Mouse (Mus musculus) neural tube, embryonic 11.5 days (tissue): ENCODE results near the gene Gpr27. TPM values are rescaled to one million over a fixed set of nuclear protein-coding genes. Genes with fewer than 3 reads are reported as not detected.
A peak's percentile ranks its signal among the peaks of the same experiment; 100 is the strongest.

Experiments
- ATAC-seq: fragments of 200-750 bp; cut with Nextera tagmentation; 2 replicates; pipeline ENCODE4 v1.8.0; 2017; ENCODE audit warnings: moderate number of reproducible peaks, mild to moderate bottlenecking, moderate TSS enrichment, moderate library complexity; ENCODE audit not compliant: insufficient read depth, low FRiP score, low TSS enrichment
- DNase-seq: peaks from one replicate; pipeline ENCODE4 v3.0.0-alpha.2; 2015; ENCODE audit warnings: low spot score
- H3K27ac ChIP-seq: fragments of 300-500 bp; sonication (generic); 2 replicates; pipeline ENCODE4 v1.5.1; 2014; ENCODE audit warnings: low read depth, mild to moderate bottlenecking, low read length
- H3K27me3 ChIP-seq: fragments of 300-500 bp; sonication (generic); 2 replicates; pipeline ENCODE4 v1.6.1; 2014; ENCODE audit warnings: mild to moderate bottlenecking, low read length, mixed read lengths; ENCODE audit not compliant: control insufficient read depth, insufficient read depth
- H3K36me3 ChIP-seq: fragments of 300-500 bp; sonication (generic); 2 replicates; pipeline ENCODE4 v1.6.1; 2014; ENCODE audit warnings: mild to moderate bottlenecking, low read length, moderate library complexity, mixed read lengths; ENCODE audit not compliant: control insufficient read depth, insufficient read depth
- H3K4me1 ChIP-seq: fragments of 300-500 bp; sonication (generic); 2 replicates; pipeline ENCODE4 v1.6.1; 2014; ENCODE audit warnings: low read length, mixed read lengths; ENCODE audit not compliant: control insufficient read depth, insufficient read depth
- H3K4me2 ChIP-seq: fragments of 300-500 bp; sonication (generic); 2 replicates; pipeline ENCODE4 v1.6.1; 2014; ENCODE audit warnings: low read depth, mild to moderate bottlenecking, moderate library complexity
- H3K4me3 ChIP-seq: fragments of 300-500 bp; sonication (generic); 2 replicates; pipeline ENCODE4 v1.5.1; 2014; ENCODE audit warnings: low read depth, low read length
- H3K9ac ChIP-seq: fragments of 300-500 bp; sonication (generic); 2 replicates; pipeline ENCODE4 v1.6.1; 2014; ENCODE audit warnings: mild to moderate bottlenecking, low read length
- H3K9me3 ChIP-seq: fragments of 300-500 bp; sonication (generic); 2 replicates; pipeline ENCODE4 v1.6.1; 2016; ENCODE audit warnings: low read length; ENCODE audit not compliant: control insufficient read depth
- WGBS: fragments of 180-500 bp; shearing (Covaris S2); extraction: QIAGEN DNeasy Blood & Tissue Kit; methylation state at CpG from one replicate; pipeline ENCODE4 v1.1.7; 2014; 5-methylcytosine and 5-hydroxymethylcytosine counted together
- polyA plus RNA-seq: library from polyadenylated mRNA; unstranded; fragments of >200 nt; fragmentation: Nextera tagmentation; extraction: Ambion mirVana; gene quantifications from 2 replicates; pipeline ENCODE4 v1.2.1, GENCODE M21; 2014

Gene Gpr27
- polyA plus RNA-seq, 1 experiment from 2014 or later = 3.7 TPM

GRCm38 (mm10) chr6:99669481-99670325, 22.8 kb upstream of the Gpr27 start:
- no peak overlapping the region for H3K27ac ChIP-seq
- WGBS = 22% methylated on average over 5 of the region's 5 CpGs
- H3K27me3 ChIP-seq = no peaks in the 10 kb centered on the region
- peak; percentile 56; the same call in 1 of the 2 replicates for ATAC-seq
- no peaks in the 10 kb centered on the region for H3K36me3 ChIP-seq
- H3K9me3 ChIP-seq = no peaks in the 10 kb centered on the region
- H3K4me1 ChIP-seq = peaks cover 15% of the 10 kb centered on the region
- no peak overlapping the region for H3K9ac ChIP-seq
- H3K4me2 ChIP-seq = no peak overlapping the region
- H3K4me3 ChIP-seq = no peak overlapping the region
- peak; percentile 63 for DNase-seq

GRCm38 (mm10) chr6:99670481-99671119, 21.9 kb upstream of the Gpr27 start:
- no peak overlapping the region for H3K27ac ChIP-seq
- no peaks in the 10 kb centered on the region for H3K9me3 ChIP-seq
- H3K36me3 ChIP-seq = no peaks in the 10 kb centered on the region
- no peak overlapping the region for H3K4me3 ChIP-seq
- ATAC-seq (no peak), DNase-seq (peak; percentile 52)
- no peaks in the 10 kb centered on the region for H3K27me3 ChIP-seq
- H3K4me1 ChIP-seq = peaks cover 15% of the 10 kb centered on the region
- H3K9ac ChIP-seq = no peak overlapping the region
- H3K4me2 ChIP-seq = no peak overlapping the region
- WGBS = 77% methylated on average over 7 of the region's 7 CpGs

- DNase-seq (no peak), ATAC-seq (no peak)
- Histone ChIP-seq H3K4me2 (no peak overlapping the region), H3K9me3 (no peaks in the 10 kb centered on the region), H3K36me3 (no peaks in the 10 kb centered on the region), H3K4me1 (peaks cover 10% of the 10 kb centered on the region), H3K9ac (no peak overlapping the region), H3K27me3 (no peaks in the 10 kb centered on the region), H3K27ac (no peak overlapping the region), H3K4me3 (no peak overlapping the region)
- WGBS = 61% methylated on average over 3 of the region's 3 CpGs
Observed at GRCm38 (mm10) chr6:99671768-99672167, 20.7 kb upstream of the Gpr27 start.

GRCm38 (mm10) chr6:99674482-99674881, 18.0 kb upstream of the Gpr27 start:
- Histone ChIP-seq H3K36me3 (no peaks in the 10 kb centered on the region), H3K4me3 (no peak overlapping the region)
- WGBS = 86% methylated on average over 4 of the region's 4 CpGs

GRCm38 (mm10) chr6:99677325-99677724, 15.2 kb upstream of the Gpr27 start:
- ATAC-seq (no peak), DNase-seq (no peak)
- no peak overlapping the region for H3K27ac ChIP-seq
- no peaks in the 10 kb centered on the region for H3K27me3 ChIP-seq
- no peaks in the 10 kb centered on the region for H3K9me3 ChIP-seq
- H3K4me2 ChIP-seq = no peak overlapping the region
- WGBS = 91% methylated on average over 8 of the region's 8 CpGs
- no peak overlapping the region for H3K9ac ChIP-seq
- no peak overlapping the region for H3K4me3 ChIP-seq
- H3K4me1 ChIP-seq = no peaks in the 10 kb centered on the region
- no peaks in the 10 kb centered on the region for H3K36me3 ChIP-seq

More at GRCm38 (mm10) chr6:99674482-99674881, 18.0 kb upstream of the Gpr27 start:
- no peak for DNase-seq
- H3K9me3 ChIP-seq = no peaks in the 10 kb centered on the region
- peaks cover 3% of the 10 kb centered on the region for H3K4me1 ChIP-seq
- H3K4me2 ChIP-seq = no peak overlapping the region
- no peak for ATAC-seq
- H3K9ac ChIP-seq = no peak overlapping the region
- no peaks in the 10 kb centered on the region for H3K27me3 ChIP-seq
- no peak overlapping the region for H3K27ac ChIP-seq

- H3K27me3 ChIP-seq = no peaks in the 10 kb centered on the region
- DNase-seq (no peak), ATAC-seq (no peak)
- no peak overlapping the region for H3K4me2 ChIP-seq
- no peaks in the 10 kb centered on the region for H3K36me3 ChIP-seq
- no peak overlapping the region for H3K4me3 ChIP-seq
- no peaks in the 10 kb centered on the region for H3K9me3 ChIP-seq
- H3K27ac ChIP-seq = no peak overlapping the region
- WGBS = 81% methylated on average over 11 of the region's 11 CpGs
- no peak overlapping the region for H3K9ac ChIP-seq
- H3K4me1 ChIP-seq = no peaks in the 10 kb centered on the region
Observed at GRCm38 (mm10) chr6:99678108-99678507, 14.4 kb upstream of the Gpr27 start.

- WGBS = 88% methylated on average over 5 of the region's 5 CpGs
- H3K27me3 ChIP-seq = no peaks in the 10 kb centered on the region
- no peaks in the 10 kb centered on the region for H3K36me3 ChIP-seq
Observed at GRCm38 (mm10) chr6:99683974-99684373, 8.5 kb upstream of the Gpr27 start.

GRCm38 (mm10) chr6:99684899-99685298, 7.6 kb upstream of the Gpr27 start:
- no peak overlapping the region for H3K4me3 ChIP-seq
- no peak for ATAC-seq
- no peak overlapping the region for H3K27ac ChIP-seq
- DNase-seq = no peak
- H3K36me3 ChIP-seq = no peaks in the 10 kb centered on the region
- 49% methylated on average over 5 of the region's 5 CpGs for WGBS
- no peaks in the 10 kb centered on the region for H3K4me1 ChIP-seq
- no peak overlapping the region for H3K4me2 ChIP-seq
- H3K9ac ChIP-seq = no peak overlapping the region
- no peaks in the 10 kb centered on the region; the same call in 1 of the 2 replicates for H3K27me3 ChIP-seq
- no peaks in the 10 kb centered on the region for H3K9me3 ChIP-seq

More at GRCm38 (mm10) chr6:99683974-99684373, 8.5 kb upstream of the Gpr27 start:
- Histone ChIP-seq H3K9me3 (no peaks in the 10 kb centered on the region), H3K4me3 (no peak overlapping the region), H3K4me2 (no peak overlapping the region), H3K27ac (no peak overlapping the region), H3K4me1 (no peaks in the 10 kb centered on the region), H3K9ac (no peak overlapping the region)
- no peak for DNase-seq
- no peak for ATAC-seq

- Histone ChIP-seq H3K36me3 (no peaks in the 10 kb centered on the region), H3K9me3 (no peaks in the 10 kb centered on the region), H3K4me2 (no peak overlapping the region), H3K4me3 (no peak overlapping the region), H3K27me3 (peaks cover 21% of the 10 kb centered on the region), H3K9ac (no peak overlapping the region), H3K27ac (no peak overlapping the region), H3K4me1 (peaks cover 10% of the 10 kb centered on the region)
- ATAC-seq = no peak
- no peak for DNase-seq
- WGBS = 90% methylated on average over 6 of the region's 6 CpGs
Observed at GRCm38 (mm10) chr6:99688513-99688912, 4.0 kb upstream of the Gpr27 start.
